Mouse (Mus musculus): ENCODE results near the gene Notch4. TPM values are rescaled to one million over a fixed set of nuclear protein-coding genes. Genes with fewer than 3 reads are reported as not detected.
A peak's percentile ranks its signal among the peaks of the same experiment; 100 is the strongest.

Notch4 gene
- polyA plus RNA-seq, 1 experiment from 2014 or later, result 8.9 TPM

DNA sequence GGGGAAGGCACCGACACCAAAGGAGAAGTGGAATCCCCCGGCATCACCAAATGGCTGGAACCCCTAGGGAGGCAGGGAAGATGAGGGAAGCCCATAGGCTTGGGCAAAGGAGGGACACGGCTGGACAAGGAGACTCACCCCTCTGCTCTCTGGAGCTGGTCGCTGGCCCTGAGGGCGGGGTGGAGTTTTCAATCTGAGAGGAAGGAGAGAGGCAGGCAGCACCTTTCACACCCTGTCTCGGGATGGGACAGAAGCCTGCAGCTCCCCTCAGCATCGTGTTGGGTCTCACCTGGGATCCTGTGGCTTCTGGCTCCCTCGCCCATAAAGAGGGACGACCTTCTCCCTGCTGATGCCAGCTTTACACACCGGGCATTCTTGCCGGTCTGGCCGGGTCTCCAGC, 37.7 kb downstream of the Notch4 start:
- peak overlapping the region; percentile 78 for H3K4me3 ChIP-seq (replicated peaks)
- peak overlapping the region; percentile 90 for H3K4me2 ChIP-seq (replicated peaks)
- 90% methylated on average over 12 of the region's 12 CpGs for WGBS

DNA sequence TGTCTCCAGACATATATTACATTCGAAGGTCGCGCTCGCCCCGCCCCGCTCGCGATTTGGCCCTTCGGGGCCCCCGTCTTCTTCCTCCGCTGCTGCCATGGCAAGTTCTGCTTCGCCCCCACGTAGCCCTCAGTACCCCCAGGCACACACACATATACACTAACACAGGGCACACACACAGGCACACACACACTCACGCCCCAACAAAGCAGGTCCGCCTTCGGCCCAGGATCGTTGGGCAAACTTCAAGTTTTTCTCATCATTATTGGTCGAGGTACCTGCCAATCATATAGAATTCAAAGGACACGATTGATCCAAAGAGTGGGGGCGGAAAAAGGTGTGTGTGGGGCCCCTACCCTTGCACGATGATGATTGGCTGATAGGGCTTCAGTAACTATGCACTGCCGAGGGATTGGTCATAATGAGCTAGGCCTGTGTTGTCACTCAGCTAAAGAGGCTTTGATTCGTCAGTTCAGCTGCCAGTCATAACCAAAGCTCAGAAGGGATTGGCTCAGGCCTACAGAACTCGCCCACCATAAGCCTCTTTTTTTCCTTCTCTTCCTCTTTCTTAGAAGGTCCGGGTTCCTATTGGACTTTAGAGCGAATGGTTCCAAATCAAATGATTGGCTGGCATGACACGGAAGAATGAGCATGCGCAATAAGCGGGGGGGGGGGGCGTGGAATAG, 39.5 kb downstream of the Notch4 start, which contains the start of gene Rnf5:
Gene Rnf5 (minus strand): TSS at position 316 of the 686 bp plus-strand sequence.
- no peaks in the 10 kb centered on the region for H3K9me3 ChIP-seq
- no peaks in the 10 kb centered on the region for H3K27me3 ChIP-seq
- H3K4me2 ChIP-seq (replicated peaks), result peak within 1 kb of the TSS; percentile 100
- peak within 1 kb of the TSS; percentile 93 for H3K4me3 ChIP-seq (replicated peaks)
- WGBS, result under 1% methylated on average over 30 of the region's 30 CpGs
- H3K27ac ChIP-seq, result peak within 1 kb of the TSS; percentile 91
- H3K36me3 ChIP-seq, result peaks cover 28% of the 10 kb centered on the region
- H3K4me1 ChIP-seq (replicated peaks), result peaks cover 47% of the 10 kb centered on the region
- peak; percentile 97 for ATAC-seq
- H3K9ac ChIP-seq (replicated peaks), result peak within 1 kb of the TSS; percentile 97

More for the DNA sequence above, 37.7 kb downstream of the Notch4 start:
- no peak overlapping the region for H3K27ac ChIP-seq
- ATAC-seq, result no peak
- H3K9me3 ChIP-seq, result no peaks in the 10 kb centered on the region
- peaks cover 43% of the 10 kb centered on the region for H3K4me1 ChIP-seq (replicated peaks)
- peak overlapping the region; percentile 23; the same call in 1 of the 2 replicates for H3K9ac ChIP-seq (replicated peaks)
- H3K36me3 ChIP-seq, result peaks cover 24% of the 10 kb centered on the region
- H3K27me3 ChIP-seq, result no peaks in the 10 kb centered on the region

DNA sequence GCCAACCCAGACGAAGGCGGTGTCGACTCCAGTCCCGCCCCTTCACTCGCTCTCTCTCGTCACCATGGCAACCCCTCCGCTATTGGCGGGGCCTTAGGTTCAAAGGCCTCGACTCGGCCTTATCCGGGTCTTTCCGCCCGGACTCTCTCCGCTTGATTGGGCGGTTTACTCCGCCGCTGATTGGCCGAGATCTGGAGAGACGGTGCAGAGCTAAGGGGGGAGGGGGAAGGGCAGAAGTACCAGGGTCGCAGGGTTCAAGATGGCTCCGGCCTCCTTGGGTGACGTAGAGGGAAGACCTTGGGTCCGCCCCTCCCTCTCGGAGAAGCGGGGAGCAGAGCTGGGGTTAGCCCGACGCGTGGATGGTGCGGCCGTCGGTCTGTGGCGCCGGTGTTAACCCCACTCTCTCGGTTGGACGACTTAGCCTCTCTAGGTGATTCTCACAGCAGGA, 40.0 kb downstream of the Notch4 start, which contains the start of gene Agpat1:
Gene Agpat1 (plus strand): TSS at position 202 of the 448 bp plus-strand sequence.
- ATAC-seq, result peak; percentile 87
- Histone ChIP-seq H3K27me3 (no peaks in the 10 kb centered on the region), H3K36me3 (peaks cover 28% of the 10 kb centered on the region), H3K4me2 (replicated peaks) (peak within 1 kb of the TSS; percentile 100), H3K9ac (replicated peaks) (peak within 1 kb of the TSS; percentile 97), H3K4me3 (replicated peaks) (peak within 1 kb of the TSS; percentile 93), H3K27ac (peak within 1 kb of the TSS; percentile 91), H3K4me1 (replicated peaks) (peaks cover 53% of the 10 kb centered on the region), H3K9me3 (no peaks in the 10 kb centered on the region)
- under 1% methylated on average over 35 of the region's 35 CpGs for WGBS

DNA sequence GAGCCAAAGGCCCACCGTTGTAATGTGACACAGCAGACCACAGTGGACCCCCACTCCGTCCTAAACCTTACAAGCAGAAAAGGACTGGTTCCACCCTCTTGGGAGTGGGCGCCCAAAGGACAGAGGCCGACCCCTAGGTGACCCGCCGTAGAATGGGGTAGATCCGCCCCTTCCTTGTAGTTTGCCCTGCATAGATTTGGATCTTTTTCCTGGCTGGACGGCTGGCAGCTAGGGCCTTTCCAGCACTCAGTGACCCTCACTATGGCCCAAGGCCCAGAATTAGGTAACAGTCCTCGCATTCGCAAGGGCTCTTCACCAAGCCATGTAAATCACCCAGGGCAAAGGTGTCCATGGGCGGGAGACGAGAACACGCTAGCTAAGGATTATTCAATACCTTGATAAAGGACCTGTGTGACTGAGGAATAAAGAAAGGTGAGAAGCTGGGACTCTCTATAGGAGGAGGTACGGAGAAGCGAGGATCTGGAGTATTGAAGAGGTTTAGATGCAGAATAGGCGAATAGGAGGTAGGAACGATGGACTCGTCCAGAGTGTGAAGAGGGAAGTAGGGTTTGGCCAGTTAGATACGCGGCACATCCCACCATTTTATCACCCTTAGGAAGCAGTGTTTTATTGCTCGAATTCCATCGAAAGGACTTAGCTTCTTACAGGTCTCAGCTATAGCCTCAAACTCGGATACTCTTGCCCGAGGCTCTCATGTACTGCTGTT, 40.6 kb downstream of the Notch4 start:
- H3K9me3 ChIP-seq, result no peaks in the 10 kb centered on the region
- H3K27ac ChIP-seq, result peak overlapping the region; percentile 91
- ATAC-seq, result no peak
- H3K27me3 ChIP-seq, result no peaks in the 10 kb centered on the region
- peak overlapping the region; percentile 100 for H3K4me2 ChIP-seq (replicated peaks)
- H3K9ac ChIP-seq (replicated peaks), result peak overlapping the region; percentile 97
- H3K4me1 ChIP-seq (replicated peaks), result peaks cover 56% of the 10 kb centered on the region
- H3K4me3 ChIP-seq (replicated peaks), result peak overlapping the region; percentile 93
- 20% methylated on average over 24 of the region's 24 CpGs for WGBS
- peaks cover 27% of the 10 kb centered on the region for H3K36me3 ChIP-seq

DNA sequence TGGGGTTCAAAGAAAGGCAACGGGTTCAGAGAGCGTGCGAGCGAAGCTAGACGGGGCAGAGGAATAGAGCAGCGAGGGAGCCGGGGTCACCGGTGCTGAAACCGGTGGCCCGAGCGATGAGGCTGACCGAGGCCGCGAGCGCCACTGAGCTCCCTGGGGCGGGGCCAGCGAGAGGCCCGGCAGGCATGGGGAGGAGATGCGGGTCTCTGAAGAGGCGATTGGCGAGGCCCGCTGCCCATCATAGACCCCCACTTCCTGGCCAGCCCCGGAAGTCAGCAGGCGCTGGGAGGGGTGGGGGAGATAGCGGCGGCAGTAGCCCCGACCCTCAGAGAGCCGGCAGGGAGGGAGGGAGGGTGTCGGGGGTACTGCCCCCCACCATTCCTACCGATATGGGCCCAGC, 41.5 kb downstream of the Notch4 start:
- no peaks in the 10 kb centered on the region for H3K27me3 ChIP-seq
- ATAC-seq, result peak; percentile 59
- H3K27ac ChIP-seq, result peak overlapping the region; percentile 91
- peak overlapping the region; percentile 97 for H3K9ac ChIP-seq (replicated peaks)
- H3K36me3 ChIP-seq, result peaks cover 25% of the 10 kb centered on the region
- H3K4me1 ChIP-seq (replicated peaks), result peaks cover 56% of the 10 kb centered on the region
- H3K4me2 ChIP-seq (replicated peaks), result peak overlapping the region; percentile 100
- H3K9me3 ChIP-seq, result no peaks in the 10 kb centered on the region
- under 1% methylated on average over 28 of the region's 30 CpGs for WGBS
- peak overlapping the region; percentile 93 for H3K4me3 ChIP-seq (replicated peaks)

DNA sequence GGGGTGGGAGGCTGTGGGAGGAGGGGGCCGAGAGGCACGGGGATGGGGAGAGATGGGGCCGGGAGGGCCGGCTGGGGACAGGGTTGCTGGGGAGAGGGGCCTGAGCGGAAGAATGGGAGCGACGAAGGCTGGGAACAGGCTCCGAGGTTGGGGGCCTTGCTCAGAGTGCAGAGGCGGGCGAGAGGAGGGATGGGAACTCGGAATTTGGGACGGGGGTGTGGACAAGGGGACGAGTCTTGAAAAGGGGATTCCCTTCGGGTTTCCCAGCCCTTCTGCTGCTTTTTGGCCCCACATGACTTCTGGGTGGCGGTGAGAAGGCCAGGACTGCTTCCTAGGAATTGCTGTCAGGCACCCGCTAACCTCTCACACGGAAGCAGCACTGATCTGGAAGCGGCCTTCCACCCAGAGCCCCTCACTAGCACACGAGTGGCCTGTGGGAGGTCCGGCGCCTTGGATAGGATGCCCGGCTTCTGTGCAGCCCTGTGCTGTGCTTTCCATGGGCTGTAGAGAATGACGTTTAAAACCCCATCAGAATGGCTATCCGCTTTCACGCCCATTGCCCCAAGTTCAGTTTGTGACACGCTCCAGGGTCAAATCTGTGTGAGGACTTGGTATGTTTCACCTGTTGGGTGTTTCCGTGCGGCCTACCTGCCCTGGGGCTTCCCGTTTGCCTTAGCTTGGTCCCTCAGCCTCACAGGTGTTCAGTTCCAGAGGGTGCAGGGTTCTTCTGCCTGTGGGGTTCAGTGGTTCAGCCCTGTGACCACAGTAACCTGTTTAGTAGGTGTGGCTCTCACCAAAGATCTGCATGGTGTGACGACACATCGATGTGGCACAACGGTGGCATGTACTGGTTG, 42.3 kb downstream of the Notch4 start:
- no peaks in the 10 kb centered on the region for H3K27me3 ChIP-seq
- H3K27ac ChIP-seq, result peak overlapping the region; percentile 91
- peak overlapping the region; percentile 97 for H3K9ac ChIP-seq (replicated peaks)
- no peak for ATAC-seq
- peak overlapping the region; percentile 100 for H3K4me2 ChIP-seq (replicated peaks)
- WGBS, result 17% methylated on average over 32 of the region's 32 CpGs
- H3K36me3 ChIP-seq, result peaks cover 26% of the 10 kb centered on the region
- H3K4me1 ChIP-seq (replicated peaks), result peaks cover 56% of the 10 kb centered on the region
- no peaks in the 10 kb centered on the region for H3K9me3 ChIP-seq
- peak overlapping the region; percentile 93 for H3K4me3 ChIP-seq (replicated peaks)

DNA sequence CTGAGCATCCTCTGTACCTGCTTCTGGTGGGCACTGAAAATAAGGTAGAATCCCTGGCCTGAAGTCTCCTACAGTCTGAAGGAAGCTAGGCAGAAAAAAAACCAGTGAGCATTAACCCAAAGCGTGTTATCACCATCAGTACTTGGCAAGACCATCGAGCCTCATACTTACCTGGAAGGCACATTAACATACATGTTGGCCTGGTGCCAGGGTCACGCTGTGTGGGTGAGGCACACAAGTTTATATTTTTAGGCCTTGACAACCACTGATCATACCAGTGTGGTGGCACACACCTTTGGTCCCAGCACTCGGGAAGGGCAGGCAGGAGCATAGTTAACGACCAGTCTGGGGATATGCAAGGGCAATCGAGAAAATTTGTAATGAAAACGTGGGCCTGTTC, 43.9 kb downstream of the Notch4 start:
- 92% methylated on average over 7 of the region's 7 CpGs for WGBS
- H3K27me3 ChIP-seq, result no peaks in the 10 kb centered on the region
- H3K4me3 ChIP-seq (replicated peaks), result no peak overlapping the region
- peaks cover 43% of the 10 kb centered on the region for H3K4me1 ChIP-seq (replicated peaks)
- peaks cover 36% of the 10 kb centered on the region for H3K36me3 ChIP-seq
- peak overlapping the region; percentile 97; the same call in 1 of the 2 replicates for H3K9ac ChIP-seq (replicated peaks)
- no peak overlapping the region for H3K4me2 ChIP-seq (replicated peaks)
- H3K9me3 ChIP-seq, result no peaks in the 10 kb centered on the region
- no peak overlapping the region for H3K27ac ChIP-seq
- ATAC-seq, result no peak

DNA sequence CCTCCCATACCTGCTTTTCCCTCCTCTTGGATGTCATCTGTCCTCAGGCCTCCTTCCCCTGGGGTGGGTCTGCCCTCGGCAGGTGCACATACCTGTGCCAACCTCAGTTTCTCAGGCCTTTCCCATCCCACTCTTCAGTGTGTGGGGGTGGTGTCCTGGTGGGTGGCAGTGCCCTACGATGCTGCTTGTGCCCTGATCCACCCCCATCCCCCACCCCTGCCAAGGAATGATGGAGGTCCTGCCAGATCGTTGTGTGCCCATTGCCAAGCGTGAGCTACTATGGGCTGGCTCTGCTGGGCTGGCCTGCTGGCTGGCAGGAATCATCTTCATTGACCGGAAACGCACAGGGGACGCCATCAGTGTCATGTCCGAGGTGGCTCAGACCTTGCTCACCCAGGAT, 47.0 kb downstream of the Notch4 start:
- 91% methylated on average over 8 of the region's 8 CpGs for WGBS

DNA sequence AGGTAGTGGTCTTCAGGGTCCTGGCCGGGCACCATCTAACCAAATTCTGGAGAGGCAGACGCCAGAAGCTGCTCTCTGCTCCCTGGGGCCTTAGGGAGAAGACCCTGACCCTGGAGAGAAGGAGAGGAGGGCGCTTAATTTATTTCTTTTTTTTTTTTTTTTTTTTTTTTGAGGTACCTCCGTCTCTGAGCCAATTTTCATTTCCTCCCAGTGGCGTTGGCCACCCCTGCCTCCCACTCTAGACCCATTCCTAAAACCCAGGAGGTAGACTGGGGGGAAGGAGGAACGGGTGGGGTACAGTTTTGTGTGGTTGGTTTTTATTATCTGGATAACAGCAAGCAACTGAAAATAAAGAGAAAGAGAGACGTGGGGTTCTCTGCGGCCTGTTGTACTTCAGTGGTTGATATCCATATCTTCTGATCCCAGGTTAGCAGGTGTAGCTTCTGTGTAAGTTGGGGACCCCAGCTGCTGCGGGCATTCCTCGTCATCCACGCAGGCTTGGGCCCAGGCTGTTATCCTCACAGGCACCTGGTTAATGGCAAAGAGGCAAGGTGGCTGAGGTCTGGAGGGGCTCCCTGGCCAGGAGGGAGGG, 49.1 kb downstream of the Notch4 start:
- H3K27me3 ChIP-seq, result no peaks in the 10 kb centered on the region
- 85% methylated on average over 11 of the region's 11 CpGs for WGBS
- no peak overlapping the region for H3K4me2 ChIP-seq (replicated peaks)
- no peak overlapping the region for H3K9ac ChIP-seq (replicated peaks)
- H3K4me3 ChIP-seq (replicated peaks), result no peak overlapping the region
- no peak for ATAC-seq
- H3K36me3 ChIP-seq, result peaks cover 79% of the 10 kb centered on the region
- H3K9me3 ChIP-seq, result no peaks in the 10 kb centered on the region
- no peak overlapping the region for H3K27ac ChIP-seq
- peaks cover 12% of the 10 kb centered on the region for H3K4me1 ChIP-seq (replicated peaks)

More for the DNA sequence above, 47.0 kb downstream of the Notch4 start:
- no peak overlapping the region for H3K27ac ChIP-seq
- no peak for ATAC-seq
- H3K4me1 ChIP-seq (replicated peaks), result peaks cover 31% of the 10 kb centered on the region
- H3K27me3 ChIP-seq, result no peaks in the 10 kb centered on the region
- H3K4me3 ChIP-seq (replicated peaks), result no peak overlapping the region
- no peaks in the 10 kb centered on the region for H3K9me3 ChIP-seq
- no peak overlapping the region for H3K4me2 ChIP-seq (replicated peaks)
- H3K9ac ChIP-seq (replicated peaks), result no peak overlapping the region
- peaks cover 67% of the 10 kb centered on the region for H3K36me3 ChIP-seq

DNA sequence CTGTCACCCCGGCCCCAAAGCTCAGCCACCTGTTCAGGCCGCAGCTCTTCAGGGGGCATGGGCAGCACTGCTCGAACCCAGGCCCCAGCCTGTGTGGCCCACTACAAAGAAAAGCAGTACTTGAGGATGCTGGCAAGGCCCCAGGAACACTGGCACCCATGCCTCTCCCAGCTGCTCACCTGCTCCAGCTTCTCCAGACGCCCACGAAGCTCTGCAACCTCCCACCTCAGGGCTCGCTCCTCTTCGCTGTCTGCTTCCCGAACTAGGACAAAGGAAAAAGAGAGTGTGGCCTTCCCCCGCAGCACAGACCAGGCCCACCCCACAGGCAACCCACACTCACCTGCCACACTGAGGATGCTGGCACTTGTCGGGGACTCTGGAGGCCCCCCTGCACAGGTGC, 49.8 kb downstream of the Notch4 start:
- Histone ChIP-seq H3K27me3 (no peaks in the 10 kb centered on the region), H3K4me2 (replicated peaks) (no peak overlapping the region), H3K36me3 (peaks cover 78% of the 10 kb centered on the region), H3K9me3 (no peaks in the 10 kb centered on the region), H3K9ac (replicated peaks) (no peak overlapping the region), H3K4me1 (replicated peaks) (peaks cover 5% of the 10 kb centered on the region), H3K4me3 (replicated peaks) (no peak overlapping the region), H3K27ac (no peak overlapping the region)
- 89% methylated on average over 10 of the region's 10 CpGs for WGBS
- ATAC-seq, result no peak; the same call in 1 of the 2 replicates

DNA sequence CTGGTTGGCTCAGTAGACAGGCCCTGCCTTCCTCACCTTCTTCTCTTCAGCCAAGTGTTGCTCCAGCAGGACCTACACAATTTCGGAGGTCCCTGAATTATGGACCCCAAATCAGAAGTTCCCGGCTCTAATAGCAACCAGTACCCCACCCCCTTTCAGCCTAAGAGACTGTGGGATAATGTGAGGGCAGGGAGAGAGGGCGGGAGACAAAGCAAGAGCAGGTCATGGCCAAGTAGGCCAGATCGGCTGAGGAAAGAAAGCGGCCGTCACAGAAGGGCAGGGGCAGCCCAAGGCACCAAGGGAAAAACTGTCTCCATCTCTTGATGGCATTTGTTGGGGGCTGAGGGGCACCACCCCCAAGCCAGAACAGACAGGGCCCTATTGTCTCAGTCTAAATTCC, 51.8 kb downstream of the Notch4 start, which contains the start of gene Egfl8:
Gene Egfl8 (minus strand): TSS at position 101 of the 400 bp plus-strand sequence.
- no peaks in the 10 kb centered on the region for H3K27me3 ChIP-seq
- no peaks in the 10 kb centered on the region for H3K9me3 ChIP-seq
- H3K9ac ChIP-seq (replicated peaks), result peak within 1 kb of the TSS; percentile 39; the same call in 1 of the 2 replicates
- WGBS, result 68% methylated on average over 6 of the region's 6 CpGs
- H3K27ac ChIP-seq, result peak within 1 kb of the TSS; percentile 19; the same call in 1 of the 2 replicates
- H3K4me2 ChIP-seq (replicated peaks), result no peak within 1 kb of the TSS
- H3K4me3 ChIP-seq (replicated peaks), result no peak within 1 kb of the TSS
- H3K36me3 ChIP-seq, result peaks cover 79% of the 10 kb centered on the region
- ATAC-seq, result no peak
- no peaks in the 10 kb centered on the region for H3K4me1 ChIP-seq (replicated peaks)
